Mouse (Mus musculus) gastrocnemius, postnatal 25 days (tissue): ENCODE measurements at regions not wholly inside any gene's neighbourhood (a gene's known extent, or its start where the extent isn't known, plus 50 kb on each side); places are given as distances from the start of the nearest gene placed in this dataset.

Source experiments
- DNase-seq: peaks from one replicate; pipeline ENCODE4 v3.0.0; 2022

- DNase-seq = no peak
Measured at GRCm38 (mm10) chr13:5787114-5787513, 74.2 kb upstream of the Klf6 start.

DNA sequence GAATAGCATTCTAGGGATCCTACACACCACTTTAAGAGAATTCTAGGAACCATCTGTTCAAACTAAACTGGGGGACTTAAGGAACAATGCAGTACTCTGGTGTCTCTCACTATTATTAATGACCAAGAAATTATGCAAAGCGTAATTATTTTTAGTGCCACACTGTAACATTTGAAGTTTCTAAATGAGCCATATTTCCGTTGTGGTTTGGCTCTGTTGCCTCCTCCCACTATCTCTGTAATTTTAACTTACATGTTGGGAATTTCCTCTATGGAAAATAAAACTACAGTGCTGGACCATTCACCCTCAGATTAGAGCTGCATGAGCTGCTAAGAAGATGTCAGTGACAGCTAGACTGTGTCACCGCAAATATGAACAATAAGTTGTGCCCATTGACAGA lies 72.0 kb upstream of the Klf6 start:
- no peak for DNase-seq

DNA sequence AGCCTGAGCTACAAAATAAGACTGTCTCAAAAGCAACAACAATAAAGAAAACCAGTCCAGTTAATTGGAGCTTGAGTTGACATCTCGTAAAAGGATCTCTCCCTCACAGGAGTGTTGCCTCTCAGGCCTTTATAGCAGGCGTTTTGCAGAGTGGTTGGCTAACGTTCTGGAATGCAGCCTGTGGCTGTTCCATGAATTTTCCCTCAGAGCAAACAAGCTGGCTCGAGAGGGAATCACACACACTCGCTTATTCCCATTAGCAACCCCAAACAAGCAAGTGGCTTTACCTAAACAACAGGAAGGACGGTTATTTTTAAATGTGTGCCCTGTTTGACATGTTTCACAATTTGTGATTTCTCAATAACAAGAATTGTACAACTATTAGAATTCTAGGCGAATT lies 59.2 kb upstream of the Klf6 start:
- peak; percentile 20 for DNase-seq

DNA sequence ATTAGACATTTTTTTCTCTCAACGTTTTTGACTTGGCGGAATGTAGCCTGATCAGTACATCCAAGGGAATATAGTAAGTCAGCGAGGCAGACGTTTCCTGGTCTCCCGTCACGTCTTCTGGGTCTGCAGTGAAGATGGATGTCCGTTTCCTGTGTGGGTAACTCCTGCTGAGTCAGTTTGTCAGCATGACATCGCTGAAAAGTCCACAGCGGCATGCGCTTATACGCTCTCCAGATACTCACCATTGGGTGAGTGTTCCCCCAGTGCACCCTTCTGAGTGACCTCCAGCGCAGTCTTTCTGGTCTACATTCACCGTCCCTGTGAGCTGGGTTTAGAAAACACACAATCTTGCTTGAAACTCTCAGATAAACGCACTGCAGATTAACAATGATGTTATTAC lies 58.5 kb upstream of the Klf6 start:
- DNase-seq = no peak

- DNase-seq = peak; percentile 36
Measured at GRCm38 (mm10) chr13:5803540-5804380, 57.5 kb upstream of the Klf6 start.

GRCm38 (mm10) chr13:5804381-5804941 lies 56.8 kb upstream of the Klf6 start:
- no peak for DNase-seq

DNA sequence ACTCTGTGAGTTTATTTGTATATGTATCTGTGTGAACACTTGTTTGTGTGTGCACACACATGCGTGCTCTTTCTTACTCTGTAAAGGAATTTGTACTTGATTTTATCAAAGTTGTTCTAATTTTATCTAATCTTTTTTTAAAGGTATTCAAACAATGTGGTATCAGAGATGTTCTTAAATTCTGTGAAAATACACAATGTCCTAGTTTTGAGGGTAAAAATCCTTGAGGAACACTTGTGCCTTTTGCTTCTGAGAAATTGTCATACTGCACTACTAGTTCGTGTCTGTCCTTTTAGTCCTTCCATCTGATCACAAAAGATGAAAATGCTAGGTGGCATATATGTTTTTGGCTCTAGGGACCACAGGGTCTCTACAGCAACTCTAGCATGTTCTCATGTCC lies 52.9 kb upstream of the Klf6 start:
- no peak for DNase-seq
